Mouse (Mus musculus) midbrain, embryonic 13.5 days (tissue): ENCODE measurements around the gene Card19. TPM values are rescaled to one million over a fixed set of nuclear protein-coding genes. Genes with fewer than 3 reads are reported as not detected.

Source experiments
- ATAC-seq: fragments of 200-750 bp; cut with Nextera tagmentation; 2 replicates; pipeline ENCODE4 v1.8.0; 2017; ENCODE audit warnings: mild to moderate bottlenecking, moderate TSS enrichment, moderate library complexity
- H3K27ac ChIP-seq: fragments of 300-500 bp; sonication (generic); 2 replicates; pipeline ENCODE4 v1.5.1; 2015; ENCODE audit warnings: inconsistent platforms, mild to moderate bottlenecking, moderate library complexity
- H3K27me3 ChIP-seq: fragments of 300-500 bp; sonication (generic); 2 replicates; pipeline ENCODE4 v1.6.1; 2015; ENCODE audit warnings: mild to moderate bottlenecking, inconsistent platforms
- H3K36me3 ChIP-seq: fragments of 300-500 bp; sonication (generic); 2 replicates; pipeline ENCODE4 v1.6.1; 2015; ENCODE audit warnings: mild to moderate bottlenecking, inconsistent platforms
- H3K4me1 ChIP-seq: fragments of 300-500 bp; sonication (generic); replicated peaks from 2 replicates; pipeline ENCODE4 v1.6.1; 2015; ENCODE audit warnings: inconsistent platforms
- H3K4me2 ChIP-seq: fragments of 300-500 bp; sonication (generic); replicated peaks from 2 replicates; pipeline ENCODE4 v1.6.1; 2015; ENCODE audit warnings: moderate library complexity, mild to moderate bottlenecking, inconsistent platforms
- H3K4me3 ChIP-seq: fragments of 300-500 bp; sonication (generic); replicated peaks from 2 replicates; pipeline ENCODE4 v1.5.1; 2015; ENCODE audit warnings: mild to moderate bottlenecking, inconsistent platforms
- H3K9ac ChIP-seq: fragments of 300-500 bp; sonication (generic); replicated peaks from 2 replicates; pipeline ENCODE4 v1.6.1; 2015; ENCODE audit warnings: mild to moderate bottlenecking, inconsistent platforms
- H3K9me3 ChIP-seq: fragments of 300-500 bp; sonication (generic); 2 replicates; pipeline ENCODE4 v1.6.1; 2016; ENCODE audit warnings: mild to moderate bottlenecking, inconsistent platforms
- WGBS: fragments of 180-500 bp; shearing (Covaris S2); methylation state at CpG from one replicate; pipeline ENCODE4 v1.1.7; 2015; 5-methylcytosine and 5-hydroxymethylcytosine counted together
- polyA plus RNA-seq: library from polyadenylated mRNA; unstranded; fragments of >200 nt; fragmentation: Nextera tagmentation; extraction: Ambion mirVana; gene quantifications from 2 replicates; pipeline ENCODE4 v1.2.1, GENCODE M21; 2015

Card19 gene
- polyA plus RNA-seq, 1 experiment from 2014 or later: 18.9 TPM

DNA sequence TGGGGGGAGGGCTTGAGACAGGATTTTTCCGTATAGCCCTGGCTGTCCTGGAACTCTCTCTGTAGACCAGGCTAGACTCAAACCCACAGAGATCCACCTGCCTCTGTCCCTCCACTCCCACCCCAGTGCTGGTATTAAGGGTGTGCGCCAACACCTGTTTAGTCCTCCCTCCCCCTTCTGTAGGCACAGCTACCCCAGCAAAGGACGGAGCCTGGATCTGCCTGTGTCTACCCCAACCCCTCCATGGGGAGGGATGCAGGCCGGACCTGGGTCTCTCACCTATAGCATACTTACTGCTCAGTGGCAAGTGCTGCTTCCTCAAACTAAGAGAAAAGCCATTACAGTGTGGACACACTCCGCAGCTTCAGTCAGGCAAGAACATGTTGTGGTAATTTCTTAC is 35.6 kb downstream of the Card19 start:
- H3K27ac ChIP-seq: no peak overlapping the region
- no peak overlapping the region for H3K9ac ChIP-seq
- no peaks in the 10 kb centered on the region for H3K36me3 ChIP-seq
- H3K4me2 ChIP-seq: no peak overlapping the region
- H3K27me3 ChIP-seq: 0 out of 2 replicates have a peak, but pooled peaks cover 3% of the 10 kb centered on the region
- H3K9me3 ChIP-seq: no peaks in the 10 kb centered on the region
- H3K4me1 ChIP-seq: 0 out of 2 replicates have a peak, but pooled peaks cover 5% of the 10 kb centered on the region
- no peak for ATAC-seq
- 87% methylated on average over 5 of the region's 5 CpGs for WGBS
- no peak overlapping the region for H3K4me3 ChIP-seq

DNA sequence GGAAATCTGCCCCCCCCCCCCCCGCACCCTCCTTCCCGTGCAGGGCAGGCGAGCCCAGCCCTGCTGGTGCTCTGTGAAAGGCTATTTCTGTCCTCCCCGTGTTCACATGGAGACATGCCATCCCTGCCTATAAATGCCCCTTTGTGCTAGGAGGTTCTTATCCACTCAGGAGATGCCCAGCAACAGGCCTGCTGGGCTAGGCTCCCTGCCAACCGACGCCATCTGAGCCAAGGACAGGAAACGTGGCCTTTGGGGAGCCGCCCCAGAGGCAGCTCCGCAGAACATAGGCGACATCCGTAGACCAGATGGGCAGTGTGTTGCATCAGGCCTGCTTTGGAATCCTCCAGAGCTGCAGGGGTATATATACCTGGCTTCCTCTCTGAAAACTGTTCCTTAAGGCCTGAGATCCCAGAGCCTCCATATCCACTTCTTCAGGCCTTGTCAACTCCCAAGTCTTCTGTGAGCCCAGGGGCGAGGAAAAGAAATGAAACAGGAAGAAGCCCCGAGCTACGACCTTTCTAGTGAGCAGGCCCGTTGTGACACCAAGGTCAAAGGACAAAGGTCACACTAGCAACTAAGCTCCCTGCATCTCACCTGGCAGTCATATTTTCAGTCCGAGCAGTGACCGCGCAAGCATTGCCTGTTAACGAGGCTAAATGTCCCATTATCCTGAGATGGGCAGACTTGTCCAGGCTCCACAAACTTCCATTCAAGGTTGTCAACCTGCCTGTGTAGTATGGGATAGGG is 36.8 kb downstream of the Card19 start:
- Histone ChIP-seq H3K4me1 (0 out of 2 replicates have a peak, but pooled peaks cover 5% of the 10 kb centered on the region), H3K36me3 (no peaks in the 10 kb centered on the region), H3K9ac (no peak overlapping the region), H3K4me2 (no peak overlapping the region), H3K9me3 (no peaks in the 10 kb centered on the region), H3K4me3 (no peak overlapping the region), H3K27me3 (no peaks in the 10 kb centered on the region), H3K27ac (no peak overlapping the region)
- ATAC-seq: peak; percentile 88
- 74% methylated on average over 19 of the region's 19 CpGs for WGBS

DNA sequence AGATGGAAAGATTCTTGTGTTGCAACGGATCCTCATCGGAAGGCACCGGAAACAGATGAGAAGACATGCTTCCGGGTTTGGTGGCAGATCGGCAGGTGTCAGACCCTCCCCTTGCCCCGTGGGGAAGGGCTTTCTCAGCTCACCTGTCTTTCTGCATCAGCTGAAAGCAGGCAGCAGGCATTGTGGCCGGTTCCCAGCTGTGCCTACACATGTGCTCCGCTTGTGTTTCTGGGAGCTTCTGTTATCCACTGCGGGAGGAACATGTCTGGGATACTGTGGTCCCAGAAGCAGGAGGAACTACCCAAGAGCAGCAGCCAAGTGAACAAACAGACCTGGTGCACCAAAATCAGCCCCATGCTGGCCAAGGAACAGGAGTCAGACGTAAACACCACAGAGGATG is 40.3 kb downstream of the Card19 start:
- whole genome bisulfite sequencing: 80% methylated on average over 10 of the region's 10 CpGs
- Histone ChIP-seq H3K4me1 (0 out of 2 replicates have a peak, but pooled peaks cover 5% of the 10 kb centered on the region), H3K4me3 (no peak overlapping the region), H3K9me3 (no peaks in the 10 kb centered on the region), H3K27ac (no peak overlapping the region), H3K4me2 (no peak overlapping the region), H3K27me3 (no peaks in the 10 kb centered on the region), H3K36me3 (no peaks in the 10 kb centered on the region), H3K9ac (no peak overlapping the region)
- ATAC-seq: no peak

DNA sequence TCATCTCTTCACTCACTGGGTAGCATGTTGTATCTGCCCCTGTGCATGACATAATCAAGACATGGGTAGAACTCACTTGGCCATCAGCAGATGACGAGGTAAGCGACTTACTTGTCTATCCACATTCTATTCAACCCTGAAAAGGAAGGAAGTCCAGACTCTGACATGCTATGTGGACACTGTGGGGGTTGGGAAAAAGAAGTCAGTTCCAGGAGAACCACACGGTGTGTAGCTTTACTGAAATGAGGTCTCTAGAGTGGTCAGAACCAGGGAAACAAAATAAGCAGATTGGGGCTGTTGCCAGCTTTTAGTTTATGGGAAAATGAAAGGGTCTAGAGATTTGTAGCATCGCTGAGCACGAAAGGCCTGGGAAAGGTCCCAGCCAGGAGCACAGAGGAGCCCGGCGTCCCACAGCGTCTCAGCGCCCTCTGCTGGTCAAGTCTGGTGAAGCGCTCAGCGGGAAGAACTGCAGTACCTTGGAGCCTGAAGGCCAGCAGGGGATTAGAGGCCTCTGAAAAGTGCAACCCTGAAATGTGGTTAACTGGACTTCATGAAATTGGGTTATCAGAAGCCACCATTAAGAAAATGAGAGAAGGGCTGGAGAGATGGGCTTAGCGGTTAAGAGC is 42.8 kb downstream of the Card19 start:
- Histone ChIP-seq H3K9ac (no peak overlapping the region), H3K36me3 (no peaks in the 10 kb centered on the region), H3K27me3 (no peaks in the 10 kb centered on the region), H3K27ac (no peak overlapping the region), H3K4me1 (no peaks in the 10 kb centered on the region), H3K4me3 (no peak overlapping the region), H3K4me2 (no peak overlapping the region), H3K9me3 (no peaks in the 10 kb centered on the region)
- ATAC-seq: peak; percentile 75
- 7% methylated on average over 12 of the region's 12 CpGs for WGBS

DNA sequence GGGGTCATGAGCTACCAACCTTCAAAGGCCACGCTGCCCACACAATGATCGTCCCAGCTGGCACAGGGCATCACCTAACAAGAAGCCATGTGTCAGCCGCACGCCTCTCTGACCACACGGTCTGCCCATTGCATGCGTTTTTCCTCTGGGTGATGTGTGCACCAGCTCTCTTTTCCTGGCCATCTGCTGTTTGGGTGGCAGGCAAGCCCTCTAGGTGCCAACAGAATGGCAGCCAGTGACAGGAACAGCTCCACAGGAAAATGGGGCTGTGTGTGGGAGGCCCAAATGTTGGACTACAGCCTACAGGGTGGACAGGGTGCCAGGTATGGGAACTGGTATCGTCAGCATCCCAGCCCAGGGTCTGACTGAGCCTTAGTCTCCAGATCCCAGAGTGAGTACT is 43.5 kb downstream of the Card19 start:
- WGBS: 88% methylated on average over 7 of the region's 7 CpGs
- peak overlapping the region; percentile 36; the same call in 1 of the 2 replicates for H3K9ac ChIP-seq
- ATAC-seq: peak; percentile 25; the same call in 1 of the 2 replicates
- no peaks in the 10 kb centered on the region for H3K36me3 ChIP-seq
- no peak overlapping the region for H3K27ac ChIP-seq
- H3K27me3 ChIP-seq: no peaks in the 10 kb centered on the region
- H3K9me3 ChIP-seq: no peaks in the 10 kb centered on the region
- H3K4me3 ChIP-seq: no peak overlapping the region
- H3K4me1 ChIP-seq: no peaks in the 10 kb centered on the region
- H3K4me2 ChIP-seq: no peak overlapping the region

DNA sequence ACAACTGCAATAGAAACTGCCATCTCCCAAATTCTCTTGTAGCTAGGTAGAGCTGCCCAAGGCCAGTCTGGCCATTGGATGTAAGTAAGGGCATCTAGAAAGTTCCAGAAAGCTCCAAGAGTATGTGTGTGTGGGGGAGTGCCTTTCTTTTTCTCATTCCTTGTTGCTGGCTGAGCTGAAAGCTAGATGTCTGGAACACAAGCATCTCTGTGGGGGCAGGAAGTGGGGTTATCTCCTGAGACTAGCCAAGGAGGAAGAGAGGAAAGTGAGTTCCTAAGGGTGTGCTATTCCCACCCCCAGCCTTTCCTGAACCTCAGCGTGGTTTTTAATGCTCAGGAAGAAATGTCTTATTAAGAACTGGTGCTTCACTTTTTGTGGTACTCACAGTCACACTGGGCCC is 44.1 kb downstream of the Card19 start:
- no peaks in the 10 kb centered on the region for H3K36me3 ChIP-seq
- WGBS: 85% methylated on average over 1 of the region's 1 CpGs

DNA sequence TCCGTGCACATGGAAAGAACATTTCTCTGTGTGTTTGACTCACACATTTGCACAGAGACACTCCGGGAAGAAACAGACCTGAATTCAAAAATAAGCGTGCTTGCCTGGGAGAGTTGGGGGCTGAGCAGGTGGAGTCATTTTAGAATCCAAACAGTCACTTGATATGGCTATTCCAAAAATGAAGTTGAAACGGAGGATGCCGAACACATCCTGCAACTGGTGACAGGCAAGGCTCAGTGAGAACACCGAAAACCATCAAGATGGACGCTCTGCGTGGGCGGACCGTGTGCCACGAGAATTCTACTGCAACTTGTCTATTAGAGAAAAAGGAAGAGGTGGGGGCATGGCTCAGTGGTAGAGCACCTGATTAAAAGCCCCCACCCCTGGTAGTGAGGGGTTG is 45.2 kb downstream of the Card19 start:
- 93% methylated on average over 11 of the region's 11 CpGs for WGBS

More for the DNA sequence above, 44.1 kb downstream of the Card19 start:
- Histone ChIP-seq H3K4me2 (no peak overlapping the region), H3K27me3 (no peaks in the 10 kb centered on the region), H3K27ac (no peak overlapping the region), H3K9me3 (no peaks in the 10 kb centered on the region), H3K4me3 (no peak overlapping the region), H3K9ac (no peak overlapping the region), H3K4me1 (no peaks in the 10 kb centered on the region)
- no peak for ATAC-seq

DNA sequence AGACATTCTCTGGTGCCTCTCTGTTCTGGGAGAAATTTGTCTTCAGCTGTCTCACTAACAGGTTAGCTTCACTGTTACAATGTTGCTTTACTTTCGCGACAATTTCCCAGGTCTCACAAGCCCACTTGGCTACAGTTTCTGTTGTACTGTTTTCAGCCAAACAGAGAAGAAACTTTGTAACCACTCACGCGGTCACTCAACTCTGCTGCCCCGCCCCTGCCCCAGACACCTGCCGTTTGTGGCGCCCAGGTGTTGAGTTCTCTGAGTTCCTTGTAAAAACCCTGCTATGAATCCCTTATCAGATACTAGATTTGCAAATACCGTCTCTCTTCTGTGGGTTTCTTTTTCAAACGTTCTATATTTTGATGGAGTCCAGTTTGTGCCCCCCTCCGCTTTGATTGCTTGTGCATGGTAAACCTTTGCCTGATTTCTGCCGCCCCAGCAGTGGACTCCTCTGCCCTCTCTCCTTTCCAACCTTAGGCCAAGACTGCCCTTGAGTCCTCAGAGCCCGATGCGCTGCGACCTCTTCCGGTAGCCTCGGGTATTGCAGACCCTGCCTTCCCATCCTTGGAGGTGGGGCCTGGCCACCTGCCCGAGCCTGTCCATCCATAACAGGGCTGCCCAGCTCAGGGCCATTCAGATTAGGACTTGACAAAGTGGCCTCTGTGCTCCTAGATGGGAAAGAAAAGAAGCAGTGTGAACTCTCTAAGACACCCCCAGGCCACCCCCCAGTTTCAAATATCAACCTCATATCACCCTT is 46.2 kb downstream of the Card19 start:
- Histone ChIP-seq H3K4me3 (no peak overlapping the region), H3K4me2 (no peak overlapping the region), H3K4me1 (no peaks in the 10 kb centered on the region), H3K9ac (no peak overlapping the region), H3K27me3 (no peaks in the 10 kb centered on the region), H3K9me3 (no peaks in the 10 kb centered on the region), H3K27ac (no peak overlapping the region), H3K36me3 (no peaks in the 10 kb centered on the region)
- ATAC-seq: peak; percentile 51; the same call in 1 of the 2 replicates
- WGBS: 19% methylated on average over 17 of the region's 17 CpGs

More for the DNA sequence above, 45.2 kb downstream of the Card19 start:
- Histone ChIP-seq H3K4me3 (no peak overlapping the region), H3K36me3 (no peaks in the 10 kb centered on the region), H3K27ac (no peak overlapping the region), H3K9ac (no peak overlapping the region), H3K4me2 (no peak overlapping the region), H3K9me3 (no peaks in the 10 kb centered on the region), H3K4me1 (no peaks in the 10 kb centered on the region), H3K27me3 (no peaks in the 10 kb centered on the region)
- no peak for ATAC-seq

DNA sequence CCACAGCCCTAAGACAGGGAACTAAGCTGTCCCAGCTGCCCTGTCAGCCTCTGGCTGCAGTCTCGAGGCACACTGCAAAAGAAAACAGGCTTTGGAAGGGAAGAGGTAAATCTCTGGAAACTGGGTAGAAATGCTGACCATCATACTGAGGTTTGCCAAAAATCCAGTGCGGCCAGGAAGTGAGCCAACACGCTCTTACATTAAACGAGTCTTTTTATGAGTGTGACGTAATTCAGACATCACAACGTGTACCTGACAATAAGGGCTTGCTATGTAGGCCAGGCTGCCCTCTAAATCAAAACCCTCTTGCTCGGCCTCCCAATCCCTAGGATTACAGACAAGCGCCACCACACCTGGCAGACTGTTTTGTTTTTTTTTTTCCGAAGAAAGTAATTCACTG is 48.8 kb downstream of the Card19 start:
- Histone ChIP-seq H3K4me3 (no peak overlapping the region), H3K36me3 (no peaks in the 10 kb centered on the region), H3K9me3 (no peaks in the 10 kb centered on the region), H3K4me1 (no peaks in the 10 kb centered on the region), H3K4me2 (no peak overlapping the region), H3K27ac (no peak overlapping the region), H3K9ac (no peak overlapping the region), H3K27me3 (no peaks in the 10 kb centered on the region)
- WGBS: 84% methylated on average over 9 of the region's 9 CpGs
- ATAC-seq: no peak

DNA sequence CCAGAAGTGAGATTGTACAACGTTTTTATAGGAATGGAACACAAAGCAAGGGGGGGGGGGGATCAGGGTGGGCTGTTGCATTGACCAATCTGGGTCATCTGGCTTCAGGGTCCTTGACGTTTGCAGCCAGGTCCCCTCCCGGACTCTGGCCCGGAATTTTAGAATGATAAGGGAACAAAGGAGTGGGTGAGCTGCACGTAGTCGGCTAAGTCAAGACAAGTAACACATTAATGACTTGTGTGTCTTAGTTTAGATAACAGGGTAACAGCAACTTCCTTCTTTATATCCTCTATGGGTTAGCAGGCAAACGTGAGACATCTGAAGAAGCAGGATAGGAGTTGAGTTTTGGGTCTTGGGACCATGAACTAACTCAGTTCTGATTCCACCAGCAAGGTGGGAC is 52.2 kb downstream of the Card19 start:
- no peak overlapping the region for H3K4me2 ChIP-seq
- H3K27me3 ChIP-seq: no peaks in the 10 kb centered on the region
- H3K9ac ChIP-seq: no peak overlapping the region
- no peak for ATAC-seq
- no peaks in the 10 kb centered on the region for H3K9me3 ChIP-seq
- no peaks in the 10 kb centered on the region for H3K4me1 ChIP-seq
- H3K36me3 ChIP-seq: no peaks in the 10 kb centered on the region
- no peak overlapping the region for H3K27ac ChIP-seq
- 78% methylated on average over 7 of the region's 7 CpGs for WGBS
- H3K4me3 ChIP-seq: no peak overlapping the region

DNA sequence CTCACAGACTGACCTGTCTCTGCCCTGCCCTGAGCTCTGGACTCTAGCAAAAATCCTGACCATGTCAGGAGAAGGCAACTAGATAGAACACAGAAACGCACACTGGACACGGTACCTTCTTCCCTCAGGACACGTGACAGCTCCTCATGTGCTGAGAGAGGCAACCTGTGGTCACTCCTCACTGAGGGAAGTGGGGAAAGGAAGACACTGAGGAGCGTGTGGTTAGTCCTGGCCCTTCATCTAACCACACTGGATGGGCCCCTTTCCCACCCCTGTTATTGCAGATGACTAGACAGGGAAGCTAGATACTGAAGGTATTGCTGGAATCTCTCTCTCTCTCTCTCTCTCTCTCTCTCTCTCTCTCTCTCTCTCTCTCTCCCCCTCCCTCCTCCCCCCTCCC is 53.1 kb downstream of the Card19 start:
- ATAC-seq: no peak
- Histone ChIP-seq H3K4me1 (no peaks in the 10 kb centered on the region), H3K4me3 (no peak overlapping the region), H3K9me3 (no peaks in the 10 kb centered on the region), H3K36me3 (no peaks in the 10 kb centered on the region), H3K9ac (no peak overlapping the region), H3K27me3 (no peaks in the 10 kb centered on the region), H3K27ac (no peak overlapping the region), H3K4me2 (no peak overlapping the region)
- WGBS: 81% methylated on average over 4 of the region's 4 CpGs

DNA sequence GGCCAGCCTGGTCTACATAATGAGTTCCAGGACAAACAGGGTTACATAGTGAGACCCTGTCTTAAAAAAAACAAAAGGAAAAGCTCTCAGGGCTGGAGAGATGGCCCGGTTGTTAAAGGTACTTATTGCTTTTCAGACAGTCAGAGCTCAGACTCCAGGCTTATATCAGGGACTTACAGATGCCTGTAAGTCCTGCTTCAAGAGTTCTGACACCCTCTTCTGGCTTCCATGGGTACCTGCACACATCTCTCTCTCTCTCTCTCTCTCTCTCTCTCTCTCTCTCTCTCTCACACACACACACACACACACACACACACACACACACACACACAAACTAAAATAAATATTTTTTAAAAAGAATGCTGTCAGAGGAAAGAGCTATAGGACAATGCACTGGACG is 54.6 kb downstream of the Card19 start:
- no peak overlapping the region for H3K4me3 ChIP-seq
- WGBS: 71% methylated on average over 2 of the region's 2 CpGs
- no peak overlapping the region for H3K4me2 ChIP-seq
- H3K9me3 ChIP-seq: no peaks in the 10 kb centered on the region
- no peak overlapping the region for H3K9ac ChIP-seq
- no peaks in the 10 kb centered on the region for H3K36me3 ChIP-seq
- no peak for ATAC-seq
- H3K27ac ChIP-seq: no peak overlapping the region
- no peaks in the 10 kb centered on the region for H3K4me1 ChIP-seq
- no peaks in the 10 kb centered on the region for H3K27me3 ChIP-seq
